Mouse (Mus musculus): ENCODE data around the gene Hras. TPM values are rescaled to one million over a fixed set of nuclear protein-coding genes. Genes with fewer than 3 reads are reported as not detected.
A peak's percentile ranks its signal among the peaks of the same experiment; 100 is the strongest.

The Hras gene
- polyA plus RNA-seq, 1 experiment from 2014 or later = 91.4 TPM

- DNase-seq (ENCODE audit: low spot score) = no peak
- 89% methylated on average over 4 of the region's 4 CpGs for WGBS
Observed at GRCm38 (mm10) chr7:141222696-141223215, 29.0 kb upstream of the Hras start.

GRCm38 (mm10) chr7:141222126-141222467, 28.3 kb upstream of the Hras start:
- H3K4me3 ChIP-seq (ENCODE audit: low read depth, low read length) = peak overlapping the region; percentile 22
- ATAC-seq (replicated peaks; ENCODE audit: insufficient number of reproducible peaks, low FRiP score, low TSS enrichment, low read depth) = 0 out of 2 replicates have a peak, but pooled peaks have one; percentile 1
- peak overlapping the region; percentile 59 for H3K27ac ChIP-seq (replicated peaks; ENCODE audit: low read depth, low read length)
- peak overlapping the region; percentile 54 for H3K4me2 ChIP-seq (ENCODE audit: low read depth, low read length)
- H3K9ac ChIP-seq (replicated peaks; ENCODE audit: low read length) = peak overlapping the region; percentile 54
- H3K9me3 ChIP-seq (replicated peaks; ENCODE audit: control insufficient read depth, low read length) = no peaks in the 10 kb centered on the region
- DNase-seq (ENCODE audit: low spot score) = no peak
- peaks cover 6% of the 10 kb centered on the region; the same call in 1 of the 2 replicates for H3K4me1 ChIP-seq (ENCODE audit: control insufficient read depth, insufficient read depth, low read length)
- no peaks in the 10 kb centered on the region for H3K27me3 ChIP-seq (ENCODE audit: control insufficient read depth, insufficient read depth, low read length)
- no peaks in the 10 kb centered on the region for H3K36me3 ChIP-seq (replicated peaks; ENCODE audit: control insufficient read depth, insufficient read depth, low read depth, low read length)
- 14% methylated on average over 8 of the region's 8 CpGs for WGBS

More at GRCm38 (mm10) chr7:141222696-141223215, 29.0 kb upstream of the Hras start:
- Histone ChIP-seq H3K9me3 (replicated peaks; ENCODE audit: control insufficient read depth, low read length) (no peaks in the 10 kb centered on the region), H3K27ac (replicated peaks; ENCODE audit: low read depth, low read length) (0 out of 2 replicates have a peak overlapping the region, but pooled peaks have one; percentile 59), H3K4me1 (ENCODE audit: control insufficient read depth, insufficient read depth, low read length) (peaks cover 6% of the 10 kb centered on the region; the same call in 1 of the 2 replicates), H3K4me2 (ENCODE audit: low read depth, low read length) (no peak overlapping the region), H3K4me3 (ENCODE audit: low read depth, low read length) (no peak overlapping the region), H3K36me3 (replicated peaks; ENCODE audit: control insufficient read depth, insufficient read depth, low read depth, low read length) (no peaks in the 10 kb centered on the region), H3K9ac (replicated peaks; ENCODE audit: low read length) (no peak overlapping the region; the same call in 1 of the 2 replicates), H3K27me3 (ENCODE audit: control insufficient read depth, insufficient read depth, low read length) (no peaks in the 10 kb centered on the region)
- no peak for ATAC-seq (replicated peaks; ENCODE audit: insufficient number of reproducible peaks, low FRiP score, low TSS enrichment, low read depth)

- no peaks in the 10 kb centered on the region for H3K27me3 ChIP-seq (ENCODE audit: control insufficient read depth, insufficient read depth, low read length)
- DNase-seq (ENCODE audit: low spot score) = peak; percentile 99
- H3K9ac ChIP-seq (replicated peaks; ENCODE audit: low read length) = peak overlapping the region; percentile 54
- 3% methylated on average over 44 of the region's 44 CpGs for WGBS
- peak overlapping the region; percentile 59 for H3K27ac ChIP-seq (replicated peaks; ENCODE audit: low read depth, low read length)
- peak; percentile 96 for ATAC-seq (replicated peaks; ENCODE audit: insufficient number of reproducible peaks, low FRiP score, low TSS enrichment, low read depth)
- H3K4me1 ChIP-seq (ENCODE audit: control insufficient read depth, insufficient read depth, low read length) = peaks cover 7% of the 10 kb centered on the region; the same call in 1 of the 2 replicates
- peak overlapping the region; percentile 88 for H3K4me2 ChIP-seq (ENCODE audit: low read depth, low read length)
- no peaks in the 10 kb centered on the region for H3K9me3 ChIP-seq (replicated peaks; ENCODE audit: control insufficient read depth, low read length)
- peak overlapping the region; percentile 52 for H3K4me3 ChIP-seq (ENCODE audit: low read depth, low read length)
- H3K36me3 ChIP-seq (replicated peaks; ENCODE audit: control insufficient read depth, insufficient read depth, low read depth, low read length) = no peaks in the 10 kb centered on the region
Observed at GRCm38 (mm10) chr7:141221249-141222125, 27.7 kb upstream of the Hras start.

- Histone ChIP-seq H3K4me1 (ENCODE audit: control insufficient read depth, insufficient read depth, low read length) (peaks cover 9% of the 10 kb centered on the region; the same call in 1 of the 2 replicates), H3K9me3 (replicated peaks; ENCODE audit: control insufficient read depth, low read length) (no peaks in the 10 kb centered on the region), H3K4me3 (ENCODE audit: low read depth, low read length) (no peak overlapping the region), H3K36me3 (replicated peaks; ENCODE audit: control insufficient read depth, insufficient read depth, low read depth, low read length) (no peaks in the 10 kb centered on the region), H3K27ac (replicated peaks; ENCODE audit: low read depth, low read length) (no peak overlapping the region), H3K9ac (replicated peaks; ENCODE audit: low read length) (no peak overlapping the region), H3K27me3 (ENCODE audit: control insufficient read depth, insufficient read depth, low read length) (no peaks in the 10 kb centered on the region), H3K4me2 (ENCODE audit: low read depth, low read length) (no peak overlapping the region; the same call in 1 of the 2 replicates)
- 78% methylated on average over 1 of the region's 1 CpGs for WGBS
- DNase-seq (ENCODE audit: low spot score) (no peak), ATAC-seq (replicated peaks; ENCODE audit: insufficient number of reproducible peaks, low FRiP score, low TSS enrichment, low read depth) (no peak)
Observed at GRCm38 (mm10) chr7:141220377-141220776, 26.6 kb upstream of the Hras start.

GRCm38 (mm10) chr7:141219558-141220099, 25.8 kb upstream of the Hras start:
- Histone ChIP-seq H3K4me3 (ENCODE audit: low read depth, low read length) (no peak overlapping the region), H3K9ac (replicated peaks; ENCODE audit: low read length) (no peak overlapping the region), H3K36me3 (replicated peaks; ENCODE audit: control insufficient read depth, insufficient read depth, low read depth, low read length) (no peaks in the 10 kb centered on the region), H3K27ac (replicated peaks; ENCODE audit: low read depth, low read length) (0 out of 2 replicates have a peak overlapping the region, but pooled peaks have one; percentile 28), H3K4me2 (ENCODE audit: low read depth, low read length) (no peak overlapping the region; the same call in 1 of the 2 replicates), H3K4me1 (ENCODE audit: control insufficient read depth, insufficient read depth, low read length) (peaks cover 9% of the 10 kb centered on the region; the same call in 1 of the 2 replicates), H3K9me3 (replicated peaks; ENCODE audit: control insufficient read depth, low read length) (no peaks in the 10 kb centered on the region), H3K27me3 (ENCODE audit: control insufficient read depth, insufficient read depth, low read length) (no peaks in the 10 kb centered on the region)
- WGBS = 100% methylated on average over 1 of the region's 1 CpGs
- DNase-seq (ENCODE audit: low spot score) = no peak
- no peak for ATAC-seq (replicated peaks; ENCODE audit: insufficient number of reproducible peaks, low FRiP score, low TSS enrichment, low read depth)

GRCm38 (mm10) chr7:141218557-141219133, 24.8 kb upstream of the Hras start:
- no peak for ATAC-seq (replicated peaks; ENCODE audit: insufficient number of reproducible peaks, low FRiP score, low TSS enrichment, low read depth)
- Histone ChIP-seq H3K9ac (replicated peaks; ENCODE audit: low read length) (no peak overlapping the region), H3K36me3 (replicated peaks; ENCODE audit: control insufficient read depth, insufficient read depth, low read depth, low read length) (no peaks in the 10 kb centered on the region), H3K4me1 (ENCODE audit: control insufficient read depth, insufficient read depth, low read length) (peaks cover 9% of the 10 kb centered on the region; the same call in 1 of the 2 replicates), H3K4me3 (ENCODE audit: low read depth, low read length) (no peak overlapping the region), H3K4me2 (ENCODE audit: low read depth, low read length) (no peak overlapping the region), H3K9me3 (replicated peaks; ENCODE audit: control insufficient read depth, low read length) (no peaks in the 10 kb centered on the region), H3K27me3 (ENCODE audit: control insufficient read depth, insufficient read depth, low read length) (no peaks in the 10 kb centered on the region), H3K27ac (replicated peaks; ENCODE audit: low read depth, low read length) (no peak overlapping the region)
- no peak for DNase-seq (ENCODE audit: low spot score)
- WGBS = 87% methylated on average over 5 of the region's 5 CpGs

GRCm38 (mm10) chr7:141218141-141218540, 24.3 kb upstream of the Hras start:
- Histone ChIP-seq H3K27me3 (ENCODE audit: control insufficient read depth, insufficient read depth, low read length) (no peaks in the 10 kb centered on the region), H3K4me1 (ENCODE audit: control insufficient read depth, insufficient read depth, low read length) (peaks cover 9% of the 10 kb centered on the region; the same call in 1 of the 2 replicates), H3K9me3 (replicated peaks; ENCODE audit: control insufficient read depth, low read length) (no peaks in the 10 kb centered on the region), H3K27ac (replicated peaks; ENCODE audit: low read depth, low read length) (no peak overlapping the region), H3K4me2 (ENCODE audit: low read depth, low read length) (no peak overlapping the region), H3K4me3 (ENCODE audit: low read depth, low read length) (no peak overlapping the region), H3K36me3 (replicated peaks; ENCODE audit: control insufficient read depth, insufficient read depth, low read depth, low read length) (no peaks in the 10 kb centered on the region), H3K9ac (replicated peaks; ENCODE audit: low read length) (no peak overlapping the region)
- ATAC-seq (replicated peaks; ENCODE audit: insufficient number of reproducible peaks, low FRiP score, low TSS enrichment, low read depth) (no peak), DNase-seq (ENCODE audit: low spot score) (no peak)
- WGBS = 90% methylated on average over 3 of the region's 3 CpGs
